Mouse (Mus musculus): Measurements from ENCODE around the gene Angel1. TPM values are rescaled to one million over a fixed set of nuclear protein-coding genes. Genes with fewer than 3 reads are reported as not detected.

Gene Angel1
- total and polyA plus RNA-seq, 2 experiments = 1.1 to 5.2 TPM

GRCm38 (mm10) chr12:86651301-86651860 is 74.9 kb downstream of the Angel1 start:
- no peaks in the 10 kb centered on the region for H3K36me3 ChIP-seq (ENCODE audit: control insufficient read depth, insufficient read depth, low read length)
- WGBS = 58% methylated on average over 8 of the region's 8 CpGs
- 0 out of 2 replicates have a peak, but pooled peaks cover 3% of the 10 kb centered on the region for H3K4me1 ChIP-seq (ENCODE audit: control insufficient read depth, insufficient read depth, low read length)
- H3K27me3 ChIP-seq (ENCODE audit: control insufficient read depth, insufficient read depth, low read length) = no peaks in the 10 kb centered on the region
- DNase-seq (ENCODE audit: extremely low read depth, low read depth, low spot score) = peak; percentile 91
- TF ChIP-seq POLR2A (IDR thresholded peaks at IDR 0.05; ENCODE audit: extremely low read depth, insufficient read depth, low read length) (no peak), CTCF (IDR thresholded peaks at IDR 0.05; ENCODE audit: low read depth, low read length) (no peak)
- no peak overlapping the region for H3K4me3 ChIP-seq (ENCODE audit: insufficient read depth, low read depth, low read length)
- H3K79me2 ChIP-seq (ENCODE audit: control insufficient read depth, insufficient read depth, low read length) = no peaks in the 10 kb centered on the region
- H3K9ac ChIP-seq (ENCODE audit: low read depth, low read length) = no peak overlapping the region
- no peak overlapping the region for H3K27ac ChIP-seq (replicated peaks; ENCODE audit: insufficient read depth, low read depth, low read length)

Other genes starting within 250 kb of the Angel1 start
- gene Vash1, start 47.8 kb downstream of the Angel1 start, total RNA-seq (2014; rRNA removed) = 0.74 and 0.94 TPM in 2 replicates
- gene Vash1, start 47.8 kb downstream of the Angel1 start, polyA plus RNA-seq (2012; rRNA removed) = 0.80 and 0.88 TPM in 2 replicates
- gene Lrrc74a, start 7.9 kb upstream of the Angel1 start, total RNA-seq (2014; rRNA removed) = not detected in 2 replicates
- gene Lrrc74a, start 7.9 kb upstream of the Angel1 start, polyA plus RNA-seq (2012; rRNA removed) = not detected in 2 replicates
- gene Irf2bpl, start 158.3 kb upstream of the Angel1 start, total RNA-seq (2014; rRNA removed) = 6.8 and 9.3 TPM in 2 replicates
- gene Irf2bpl, start 158.3 kb upstream of the Angel1 start, polyA plus RNA-seq (2012; rRNA removed) = 10.5 and 10.8 TPM in 2 replicates
- 15.7 and 26.4 TPM in 2 replicates for gene Cipc, start 220.6 kb upstream of the Angel1 start, total RNA-seq (2014; rRNA removed)
- 28.4 and 36.0 TPM in 2 replicates for gene Cipc, start 220.6 kb upstream of the Angel1 start, polyA plus RNA-seq (2012; rRNA removed)

Measured in liver, adult 2 months (tissue).